Mouse (Mus musculus): ENCODE results near the gene Alpk3.

- TF ChIP-seq POLR2A (IDR thresholded peaks at IDR 0.05; ENCODE audit: insufficient read depth, low read depth, low read length) (no peak), CTCF (IDR thresholded peaks at IDR 0.05; ENCODE audit: insufficient read depth, low read depth, low read length) (no peak)
Observed at GRCm38 (mm10) chr7:81093420-81093965, 36.1 kb downstream of the Alpk3 start.
